Mouse (Mus musculus): Measurements from ENCODE around the gene Cask. TPM values are rescaled to one million over a fixed set of nuclear protein-coding genes. Genes with fewer than 3 reads are reported as not detected.

Gene Cask
- polyA plus RNA-seq, 1 experiment from 2014 or later: 17.4 TPM

- Histone ChIP-seq H3K27ac (no peak overlapping the region), H3K9me3 (replicated peaks) (no peaks in the 10 kb centered on the region), H3K4me1 (no peaks in the 10 kb centered on the region), H3K36me3 (peaks cover 3% of the 10 kb centered on the region; the same call in 1 of the 2 replicates), H3K4me2 (no peak overlapping the region), H3K9ac (no peak overlapping the region), H3K4me3 (replicated peaks) (no peak overlapping the region), H3K27me3 (no peaks in the 10 kb centered on the region)
- ATAC-seq (replicated peaks; ENCODE audit: low FRiP score): no peak
- WGBS: 42% methylated on average over 2 of the region's 2 CpGs
Observed at GRCm38 (mm10) chrX:13710174-13710573, 141.0 kb downstream of the Cask start.

- H3K4me3 ChIP-seq (replicated peaks): no peak overlapping the region
- no peak overlapping the region for H3K4me2 ChIP-seq
- 52% methylated on average over 2 of the region's 2 CpGs for WGBS
- H3K9me3 ChIP-seq (replicated peaks): no peaks in the 10 kb centered on the region
- no peaks in the 10 kb centered on the region for H3K4me1 ChIP-seq
- ATAC-seq (replicated peaks; ENCODE audit: low FRiP score): no peak
- no peaks in the 10 kb centered on the region for H3K27me3 ChIP-seq
- H3K27ac ChIP-seq: no peak overlapping the region
- no peaks in the 10 kb centered on the region for H3K36me3 ChIP-seq
- H3K9ac ChIP-seq: no peak overlapping the region
Observed at GRCm38 (mm10) chrX:13705051-13705450, 146.1 kb downstream of the Cask start.

- Histone ChIP-seq H3K36me3 (no peaks in the 10 kb centered on the region), H3K4me2 (no peak overlapping the region), H3K27me3 (no peaks in the 10 kb centered on the region), H3K9ac (no peak overlapping the region), H3K4me3 (replicated peaks) (no peak overlapping the region), H3K9me3 (replicated peaks) (no peaks in the 10 kb centered on the region), H3K27ac (no peak overlapping the region), H3K4me1 (no peaks in the 10 kb centered on the region)
- 81% methylated on average over 3 of the region's 3 CpGs for WGBS
- no peak for ATAC-seq (replicated peaks; ENCODE audit: low FRiP score)
Observed at GRCm38 (mm10) chrX:13700681-13701080, 150.5 kb downstream of the Cask start.

DNA sequence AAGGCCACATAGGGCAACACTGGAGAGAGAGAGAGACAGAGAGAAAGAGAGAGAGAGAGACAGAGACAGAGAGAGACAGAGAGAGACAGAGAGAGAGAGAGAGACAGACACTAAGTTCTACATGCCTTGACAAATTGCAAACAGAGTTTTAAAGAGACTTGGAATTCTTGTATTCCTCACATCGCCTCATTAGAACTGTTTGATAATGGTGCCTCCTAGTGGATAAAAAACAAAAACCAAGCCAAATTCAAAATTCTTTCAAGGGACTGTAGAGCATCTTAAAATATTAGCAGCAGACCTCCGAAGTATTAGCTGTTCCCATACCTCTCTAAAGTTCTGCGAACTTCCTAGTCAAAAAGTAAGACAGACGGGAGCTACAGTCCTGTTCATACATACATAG, 159.3 kb downstream of the Cask start:
- Histone ChIP-seq H3K27ac (no peak overlapping the region), H3K9me3 (replicated peaks) (no peaks in the 10 kb centered on the region)

DNA sequence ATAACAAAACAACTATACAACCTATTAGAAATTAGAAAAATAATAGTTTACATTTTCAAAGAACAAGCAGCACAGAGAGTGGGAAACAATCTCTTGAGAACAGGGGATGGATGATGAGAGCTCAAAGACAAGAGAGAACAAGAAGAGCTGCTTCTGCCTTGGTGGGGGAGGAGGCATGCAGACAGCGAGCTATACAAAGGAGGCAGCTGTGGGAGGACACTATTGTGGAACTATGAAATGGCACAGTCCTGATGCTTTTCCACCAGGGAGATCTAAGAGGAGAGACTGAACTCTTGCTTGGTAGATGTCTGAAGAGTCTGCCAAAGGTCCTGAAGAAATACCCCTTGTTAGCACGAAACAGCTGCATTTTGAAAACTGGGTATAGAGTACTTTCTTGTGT, 162.8 kb downstream of the Cask start:
- no peaks in the 10 kb centered on the region for H3K36me3 ChIP-seq
- no peak overlapping the region for H3K9ac ChIP-seq
- WGBS: 58% methylated on average over 2 of the region's 2 CpGs
- no peaks in the 10 kb centered on the region for H3K27me3 ChIP-seq
- H3K4me1 ChIP-seq: no peaks in the 10 kb centered on the region
- no peak overlapping the region for H3K27ac ChIP-seq
- H3K4me2 ChIP-seq: no peak overlapping the region
- H3K4me3 ChIP-seq (replicated peaks): no peak overlapping the region
- no peaks in the 10 kb centered on the region for H3K9me3 ChIP-seq (replicated peaks)
- ATAC-seq (replicated peaks; ENCODE audit: low FRiP score): no peak

More for the DNA sequence above, 159.3 kb downstream of the Cask start:
- no peak overlapping the region for H3K9ac ChIP-seq
- no peak overlapping the region for H3K4me3 ChIP-seq (replicated peaks)
- WGBS: 86% methylated on average over 4 of the region's 4 CpGs
- no peaks in the 10 kb centered on the region for H3K36me3 ChIP-seq
- no peak overlapping the region for H3K4me2 ChIP-seq
- H3K4me1 ChIP-seq: no peaks in the 10 kb centered on the region
- no peak for ATAC-seq (replicated peaks; ENCODE audit: low FRiP score)
- no peaks in the 10 kb centered on the region for H3K27me3 ChIP-seq

DNA sequence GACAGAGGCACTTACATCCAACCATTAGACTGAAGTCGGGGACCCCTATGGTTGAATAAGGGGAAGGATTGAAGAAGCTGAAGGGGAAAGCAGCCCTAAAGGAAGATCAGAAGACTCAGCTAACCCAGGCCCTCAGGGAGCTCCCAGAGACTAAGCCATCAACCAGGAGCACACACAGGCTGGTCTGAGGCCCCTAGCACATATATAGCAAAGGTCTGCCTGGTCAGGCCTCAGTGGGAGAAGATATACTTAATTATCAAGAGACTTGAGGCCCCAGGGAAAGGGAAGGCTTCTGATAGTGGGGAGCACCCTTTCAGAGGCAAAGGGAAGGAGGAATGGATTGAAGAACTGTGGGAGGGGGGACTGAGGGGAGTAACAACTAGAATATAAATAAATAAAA, 164.6 kb downstream of the Cask start:
- Histone ChIP-seq H3K9me3 (replicated peaks) (no peaks in the 10 kb centered on the region), H3K27me3 (no peaks in the 10 kb centered on the region; the same call in 1 of the 2 replicates)
- 77% methylated on average over 1 of the region's 1 CpGs for WGBS

DNA sequence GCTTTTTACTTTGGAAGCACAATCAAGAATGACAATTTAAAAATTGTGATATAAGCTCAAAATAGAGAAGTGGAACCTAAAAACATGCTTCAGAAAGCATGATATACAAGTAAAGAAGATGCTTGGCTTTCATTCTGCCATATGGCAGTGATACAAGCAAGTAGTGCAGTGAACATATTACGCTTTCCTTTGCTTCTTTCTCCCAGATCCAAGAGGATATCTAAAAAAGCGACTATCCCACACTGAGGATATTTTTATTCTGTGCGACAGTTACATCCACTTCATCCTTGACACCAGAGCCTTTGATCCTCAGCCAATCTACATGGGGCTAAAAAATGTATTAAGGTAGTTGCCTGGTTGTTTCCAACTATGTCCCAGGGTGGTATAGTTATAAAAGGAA, 169.4 kb downstream of the Cask start:
- no peak overlapping the region for H3K9ac ChIP-seq
- no peak for ATAC-seq (replicated peaks; ENCODE audit: low FRiP score)

More for the DNA sequence above, 164.6 kb downstream of the Cask start:
- Histone ChIP-seq H3K4me3 (replicated peaks) (no peak overlapping the region), H3K9ac (no peak overlapping the region), H3K36me3 (no peaks in the 10 kb centered on the region), H3K27ac (no peak overlapping the region), H3K4me1 (no peaks in the 10 kb centered on the region), H3K4me2 (no peak overlapping the region)
- ATAC-seq (replicated peaks; ENCODE audit: low FRiP score): no peak

DNA sequence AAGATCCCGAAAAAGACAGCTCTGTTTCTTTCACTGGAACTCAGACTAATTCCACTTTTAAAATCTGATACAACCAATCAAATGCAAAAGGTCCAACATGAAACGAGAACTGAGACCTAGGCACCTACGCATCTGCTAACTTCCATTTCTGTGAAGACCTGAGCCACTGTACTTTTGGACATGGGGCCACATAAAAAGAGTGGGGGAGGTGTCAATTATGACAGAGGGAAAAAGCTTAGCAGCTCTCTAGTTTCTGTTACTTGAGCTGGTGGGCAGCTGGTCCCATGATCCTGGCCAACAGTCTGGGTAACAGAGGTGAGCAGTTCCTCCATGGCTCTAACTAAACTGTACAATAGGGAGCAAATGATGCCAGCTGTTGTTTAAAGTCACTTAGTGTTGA, 178.2 kb downstream of the Cask start:
- peaks cover under 1% of the 10 kb centered on the region; the same call in 1 of the 2 replicates for H3K27me3 ChIP-seq
- no peaks in the 10 kb centered on the region for H3K4me1 ChIP-seq
- H3K4me3 ChIP-seq (replicated peaks): no peak overlapping the region
- 87% methylated on average over 3 of the region's 3 CpGs for WGBS
- H3K9me3 ChIP-seq (replicated peaks): no peaks in the 10 kb centered on the region
- H3K4me2 ChIP-seq: no peak overlapping the region
- no peak overlapping the region for H3K27ac ChIP-seq
- no peaks in the 10 kb centered on the region for H3K36me3 ChIP-seq
- no peak overlapping the region for H3K9ac ChIP-seq
- no peak for ATAC-seq (replicated peaks; ENCODE audit: low FRiP score)

More for the DNA sequence above, 169.4 kb downstream of the Cask start:
- Histone ChIP-seq H3K27me3 (no peaks in the 10 kb centered on the region; the same call in 1 of the 2 replicates), H3K27ac (no peak overlapping the region), H3K36me3 (no peaks in the 10 kb centered on the region), H3K4me2 (no peak overlapping the region), H3K9me3 (replicated peaks) (no peaks in the 10 kb centered on the region), H3K4me3 (replicated peaks) (no peak overlapping the region), H3K4me1 (no peaks in the 10 kb centered on the region)
- WGBS: 95% methylated on average over 3 of the region's 3 CpGs

DNA sequence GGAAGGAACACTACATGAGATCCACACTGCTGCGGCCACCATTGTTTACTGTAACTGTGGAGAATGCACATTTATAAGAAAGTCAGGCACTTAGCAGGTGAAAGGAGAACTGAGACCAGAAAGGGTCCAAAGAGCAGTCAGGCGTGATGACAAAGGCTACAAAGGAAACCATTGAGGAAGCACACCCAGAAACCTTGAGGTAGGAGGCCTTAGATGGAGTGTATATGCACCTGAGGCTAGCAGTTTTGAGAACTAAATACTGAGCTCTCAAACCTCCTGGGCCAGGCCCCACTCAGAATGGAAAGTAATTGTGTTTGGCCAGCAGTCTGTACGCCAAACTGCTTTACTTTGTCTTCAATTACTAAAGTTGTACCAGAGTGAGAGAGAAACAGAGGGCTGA, 180.8 kb downstream of the Cask start:
- Histone ChIP-seq H3K4me2 (no peak overlapping the region), H3K27me3 (peaks cover 3% of the 10 kb centered on the region; the same call in 1 of the 2 replicates), H3K9ac (no peak overlapping the region), H3K9me3 (replicated peaks) (no peaks in the 10 kb centered on the region), H3K36me3 (no peaks in the 10 kb centered on the region), H3K4me3 (replicated peaks) (no peak overlapping the region), H3K27ac (no peak overlapping the region), H3K4me1 (no peaks in the 10 kb centered on the region)
- WGBS: 70% methylated on average over 3 of the region's 3 CpGs
- ATAC-seq (replicated peaks; ENCODE audit: low FRiP score): no peak

DNA sequence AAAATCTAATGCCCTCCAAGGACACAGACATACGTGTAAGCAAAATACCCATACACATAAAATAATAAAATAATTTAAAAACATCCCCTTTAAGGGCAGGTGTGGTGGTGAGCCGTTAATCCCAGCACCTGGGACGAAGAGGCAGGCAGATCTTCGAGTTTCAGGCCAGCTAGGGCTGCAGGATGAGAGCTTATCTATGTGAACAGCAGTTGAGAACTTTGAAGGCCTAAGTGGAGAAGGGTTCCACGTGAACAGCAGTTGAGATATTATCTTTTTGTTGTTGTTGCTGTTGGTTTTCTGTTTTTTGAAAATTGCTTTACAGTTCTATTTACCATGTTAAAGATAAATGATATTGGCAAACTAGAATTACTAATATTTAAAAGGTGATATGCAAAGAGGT, 182.3 kb downstream of the Cask start:
- no peaks in the 10 kb centered on the region for H3K36me3 ChIP-seq
- no peak for ATAC-seq (replicated peaks; ENCODE audit: low FRiP score)
- 69% methylated on average over 5 of the region's 5 CpGs for WGBS
- H3K4me3 ChIP-seq (replicated peaks): no peak overlapping the region
- no peak overlapping the region for H3K9ac ChIP-seq
- H3K4me1 ChIP-seq: no peaks in the 10 kb centered on the region
- no peak overlapping the region for H3K4me2 ChIP-seq
- no peak overlapping the region for H3K27ac ChIP-seq
- H3K9me3 ChIP-seq (replicated peaks): no peaks in the 10 kb centered on the region
- peaks cover 3% of the 10 kb centered on the region; the same call in 1 of the 2 replicates for H3K27me3 ChIP-seq

DNA sequence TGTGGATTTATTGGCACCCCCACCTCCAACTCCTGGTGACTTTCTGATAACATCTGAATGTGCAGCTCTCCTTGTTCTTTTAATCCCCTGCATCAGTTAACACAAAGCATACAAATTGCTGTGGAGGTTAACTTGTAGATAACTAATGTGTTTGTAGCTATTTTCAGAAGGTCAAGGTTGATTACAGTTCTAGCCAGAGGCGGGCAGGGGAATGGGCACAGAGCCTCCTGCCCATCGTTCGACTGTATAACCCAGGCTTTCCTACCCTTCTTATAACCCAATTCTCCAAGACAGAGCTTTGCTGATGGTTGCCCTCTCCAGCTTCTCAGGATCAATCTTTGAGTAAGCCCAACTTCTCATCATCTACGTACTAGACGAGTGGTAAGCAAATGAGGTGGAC, 190.1 kb downstream of the Cask start, which contains the start of gene Gpr82:
TSS of gene Gpr82 (plus strand) at position 301 of the 400 bp plus-strand sequence.
- 87% methylated on average over 5 of the region's 5 CpGs for WGBS
- no peak within 1 kb of the TSS for H3K4me3 ChIP-seq (replicated peaks)
- no peak within 1 kb of the TSS for H3K27ac ChIP-seq
- no peaks in the 10 kb centered on the region for H3K36me3 ChIP-seq
- H3K9me3 ChIP-seq (replicated peaks): no peaks in the 10 kb centered on the region
- no peak within 1 kb of the TSS for H3K4me2 ChIP-seq
- H3K27me3 ChIP-seq: peaks cover 14% of the 10 kb centered on the region; the same call in 1 of the 2 replicates
- no peak for ATAC-seq (replicated peaks; ENCODE audit: low FRiP score)
- H3K4me1 ChIP-seq: no peaks in the 10 kb centered on the region
- no peak within 1 kb of the TSS for H3K9ac ChIP-seq

DNA sequence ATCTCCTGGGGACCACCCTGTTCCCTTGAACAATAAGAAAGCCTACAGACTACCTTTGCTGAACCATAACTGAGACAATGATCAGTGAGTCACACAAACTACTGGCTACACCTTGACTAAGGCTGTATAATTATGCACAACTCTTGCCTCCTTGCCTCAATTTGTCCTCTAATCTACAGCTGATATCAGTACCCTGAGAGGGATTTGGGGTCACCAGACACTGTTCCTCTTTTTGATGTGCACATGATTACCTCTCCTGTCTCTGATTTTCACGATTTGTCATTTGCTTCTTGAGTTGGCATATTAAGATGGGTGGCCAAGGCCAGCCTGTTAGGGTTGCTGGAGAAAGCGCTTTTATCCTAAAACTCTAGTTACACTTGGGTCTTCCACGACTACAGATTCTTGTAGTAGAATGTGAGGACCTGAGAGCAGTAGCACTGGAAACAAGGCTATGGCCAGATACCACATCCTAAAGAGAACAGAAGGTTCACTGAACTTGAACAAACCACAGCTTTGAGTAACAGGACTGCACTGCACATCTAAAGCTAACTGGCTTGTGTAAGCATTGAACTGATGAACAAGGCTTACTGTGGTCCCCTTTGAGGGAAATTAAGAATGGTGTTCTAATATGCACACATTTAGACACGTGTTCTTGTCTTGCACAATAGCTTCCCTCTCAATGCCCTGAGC, 191.8 kb downstream of the Cask start:
- WGBS: 86% methylated on average over 4 of the region's 4 CpGs
- no peak overlapping the region for H3K9ac ChIP-seq
- no peaks in the 10 kb centered on the region for H3K9me3 ChIP-seq (replicated peaks)
- H3K27me3 ChIP-seq: peaks cover 18% of the 10 kb centered on the region; the same call in 1 of the 2 replicates
- H3K4me2 ChIP-seq: no peak overlapping the region
- H3K4me3 ChIP-seq (replicated peaks): no peak overlapping the region
- ATAC-seq (replicated peaks; ENCODE audit: low FRiP score): no peak
- no peak overlapping the region for H3K27ac ChIP-seq
- no peaks in the 10 kb centered on the region for H3K36me3 ChIP-seq
- no peaks in the 10 kb centered on the region for H3K4me1 ChIP-seq

All from kidney, embryonic 15.5 days (tissue).